Mouse (Mus musculus) lung, postnatal 25 days (tissue): ENCODE results near the gene Zbtb18.

ENCODE experiments used
- DNase-seq: peaks from one replicate; pipeline ENCODE4 v3.0.0; 2022; ENCODE audit warnings: low spot score

Zbtb18 gene

GRCm38 (mm10) chr1:177442196-177442808 is at the start of gene Zbtb18:
Gene Zbtb18 (plus strand): TSS chr1:177442351.
- DNase-seq: no peak

- no peak for DNase-seq
Measured at GRCm38 (mm10) chr1:177397455-177397854, 44.7 kb upstream of the Zbtb18 start.

- no peak for DNase-seq
Measured at GRCm38 (mm10) chr1:177405170-177405569, 37.0 kb upstream of the Zbtb18 start.

DNA sequence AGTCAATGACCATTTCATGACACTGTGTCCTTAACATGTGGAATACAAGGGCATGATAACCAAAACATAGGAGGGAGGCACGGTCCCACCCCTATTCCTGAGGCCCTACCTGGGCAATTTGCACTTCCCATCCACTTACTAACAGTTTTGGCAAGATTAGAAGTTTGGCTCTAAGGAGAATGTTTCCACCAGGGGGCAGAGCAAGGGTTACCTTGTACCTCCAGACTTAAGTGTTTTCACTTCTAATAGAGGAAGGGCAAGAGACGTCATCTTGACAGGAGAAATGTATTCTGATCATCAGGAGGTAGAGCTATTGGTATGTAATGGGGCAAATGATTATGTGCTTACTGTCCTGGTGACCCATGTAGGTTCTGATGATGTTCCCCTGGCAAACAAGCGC is 33.5 kb upstream of the Zbtb18 start:
- DNase-seq: peak; percentile 62

DNA sequence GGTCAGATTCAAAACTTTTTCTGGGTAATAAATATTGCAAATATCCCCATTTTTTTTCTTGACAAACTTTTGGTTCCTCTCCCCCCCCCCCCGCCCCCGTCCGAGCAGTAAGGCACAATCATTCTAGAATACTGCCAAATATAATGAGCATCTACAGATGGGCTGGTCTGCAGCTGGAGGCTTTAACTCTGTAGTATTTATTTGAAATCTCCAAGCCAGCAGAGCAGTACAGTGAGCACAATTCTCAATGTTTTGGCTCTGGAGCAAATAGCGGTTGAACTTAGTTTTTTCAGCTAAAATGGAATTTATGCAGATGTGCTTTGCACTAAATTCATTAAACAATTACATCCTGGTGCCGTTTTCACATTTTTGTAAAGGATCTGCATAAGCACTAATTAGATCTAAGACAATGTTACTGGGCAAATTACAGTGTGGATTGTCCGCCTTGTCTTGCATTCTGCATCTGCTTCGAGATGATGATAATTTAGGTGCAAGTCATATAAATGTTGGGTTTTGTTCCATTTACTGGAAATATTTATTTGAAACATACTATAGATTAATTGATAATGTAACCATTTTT is 31.3 kb upstream of the Zbtb18 start:
- DNase-seq: no peak

DNA sequence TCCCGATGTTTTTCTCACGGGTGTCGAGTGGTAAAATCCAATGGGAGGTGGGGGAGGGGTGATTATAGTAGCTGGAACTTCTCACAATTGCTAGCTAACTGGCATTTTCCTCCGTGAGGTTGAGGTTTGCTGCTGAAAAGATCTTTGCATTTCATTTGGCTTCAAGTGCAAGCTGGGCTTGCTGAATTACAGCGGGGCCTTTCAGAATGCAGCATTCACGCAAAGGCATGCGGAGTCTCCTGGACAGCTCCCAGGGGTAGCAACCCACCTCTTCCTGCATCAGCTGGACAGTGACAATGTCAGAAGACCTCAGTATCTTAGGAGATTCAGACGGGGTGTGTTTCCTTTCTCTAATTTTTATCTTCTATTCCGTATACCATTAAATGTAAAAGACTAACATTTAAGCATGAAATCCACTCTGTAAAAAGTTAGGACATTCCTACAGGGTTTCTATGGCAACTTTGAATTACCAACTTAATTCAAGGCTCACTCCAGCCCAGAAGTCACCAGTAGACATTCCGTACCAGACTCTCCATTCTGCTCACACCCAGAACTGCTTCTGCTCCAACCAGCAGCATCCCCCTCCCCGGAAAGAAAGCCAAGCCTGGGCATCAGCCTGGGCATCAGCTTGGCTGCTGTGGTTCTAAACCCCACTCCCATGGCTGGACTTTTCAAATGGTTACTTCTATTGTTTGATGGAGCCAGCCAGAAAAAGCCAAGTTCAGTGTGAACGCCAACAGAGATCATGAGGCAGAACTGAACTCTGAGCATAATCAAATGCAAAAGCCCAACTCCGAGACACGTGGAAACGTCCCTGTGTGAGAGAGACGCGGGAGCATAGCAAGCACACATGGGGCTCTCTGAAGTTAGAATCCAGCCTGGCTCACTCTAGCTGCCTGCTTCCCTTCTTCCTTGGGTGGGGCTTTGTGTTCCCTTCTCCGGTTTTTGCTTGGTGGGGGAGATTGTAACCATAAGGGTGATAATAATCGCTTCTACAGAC is 30.5 kb upstream of the Zbtb18 start:
- no peak for DNase-seq

- no peak for DNase-seq
Measured at GRCm38 (mm10) chr1:177419331-177419730, 22.8 kb upstream of the Zbtb18 start.

DNA sequence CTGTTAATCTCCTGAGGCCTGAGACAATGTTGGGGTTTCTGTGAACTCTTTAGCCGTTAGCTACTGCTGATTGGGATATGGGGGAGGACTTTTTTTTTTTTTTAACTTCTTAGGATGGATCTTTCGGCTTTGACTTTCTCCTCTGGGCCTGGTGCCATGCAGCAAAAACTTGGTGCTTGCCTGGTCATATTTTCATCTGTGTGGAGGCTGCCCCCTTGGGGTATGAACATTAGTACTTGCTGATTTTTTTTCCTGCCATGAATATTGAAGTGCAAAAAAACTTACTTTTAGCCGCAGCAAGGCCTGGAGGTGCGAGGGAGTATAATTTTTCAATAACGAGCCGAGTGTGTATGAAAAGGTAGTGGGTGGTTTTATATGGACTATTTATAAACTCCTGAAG is 22.0 kb upstream of the Zbtb18 start:
- no peak for DNase-seq

GRCm38 (mm10) chr1:177427862-177428261 is 14.3 kb upstream of the Zbtb18 start:
- no peak for DNase-seq

GRCm38 (mm10) chr1:177428338-177428737 is 13.8 kb upstream of the Zbtb18 start:
- no peak for DNase-seq

- no peak for DNase-seq
Measured at GRCm38 (mm10) chr1:177429067-177429466, 13.1 kb upstream of the Zbtb18 start.

GRCm38 (mm10) chr1:177440411-177440810 is 1.7 kb upstream of the Zbtb18 start:
- no peak for DNase-seq

DNA sequence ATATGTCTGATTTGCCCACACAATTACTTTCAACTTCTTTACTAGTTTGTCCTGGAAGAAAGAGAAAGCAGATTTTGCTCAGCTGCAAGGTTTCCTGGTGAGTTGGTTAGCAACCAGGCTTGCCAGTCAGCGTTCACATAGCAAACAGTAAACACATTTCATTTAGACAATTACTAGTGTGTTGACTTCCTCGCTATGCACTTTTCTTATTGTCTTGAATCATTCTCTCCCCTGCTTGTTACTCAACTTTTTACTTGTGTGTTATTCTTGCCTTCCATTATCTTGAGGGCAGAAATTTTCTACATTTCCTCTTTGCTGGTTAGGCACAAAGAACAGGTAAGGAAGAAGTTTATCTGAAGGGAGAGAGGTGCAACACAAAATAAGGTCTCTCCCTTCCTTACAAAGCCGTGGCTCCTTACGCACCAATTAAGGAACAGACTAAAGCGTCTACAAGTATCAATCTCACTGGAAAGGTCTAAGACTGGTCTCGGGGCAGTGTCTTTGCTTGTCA is 1.1 kb upstream of the Zbtb18 start:
- no peak for DNase-seq

GRCm38 (mm10) chr1:177441492-177442195 is 507 bp upstream of the Zbtb18 start:
- DNase-seq: peak; percentile 99

DNA sequence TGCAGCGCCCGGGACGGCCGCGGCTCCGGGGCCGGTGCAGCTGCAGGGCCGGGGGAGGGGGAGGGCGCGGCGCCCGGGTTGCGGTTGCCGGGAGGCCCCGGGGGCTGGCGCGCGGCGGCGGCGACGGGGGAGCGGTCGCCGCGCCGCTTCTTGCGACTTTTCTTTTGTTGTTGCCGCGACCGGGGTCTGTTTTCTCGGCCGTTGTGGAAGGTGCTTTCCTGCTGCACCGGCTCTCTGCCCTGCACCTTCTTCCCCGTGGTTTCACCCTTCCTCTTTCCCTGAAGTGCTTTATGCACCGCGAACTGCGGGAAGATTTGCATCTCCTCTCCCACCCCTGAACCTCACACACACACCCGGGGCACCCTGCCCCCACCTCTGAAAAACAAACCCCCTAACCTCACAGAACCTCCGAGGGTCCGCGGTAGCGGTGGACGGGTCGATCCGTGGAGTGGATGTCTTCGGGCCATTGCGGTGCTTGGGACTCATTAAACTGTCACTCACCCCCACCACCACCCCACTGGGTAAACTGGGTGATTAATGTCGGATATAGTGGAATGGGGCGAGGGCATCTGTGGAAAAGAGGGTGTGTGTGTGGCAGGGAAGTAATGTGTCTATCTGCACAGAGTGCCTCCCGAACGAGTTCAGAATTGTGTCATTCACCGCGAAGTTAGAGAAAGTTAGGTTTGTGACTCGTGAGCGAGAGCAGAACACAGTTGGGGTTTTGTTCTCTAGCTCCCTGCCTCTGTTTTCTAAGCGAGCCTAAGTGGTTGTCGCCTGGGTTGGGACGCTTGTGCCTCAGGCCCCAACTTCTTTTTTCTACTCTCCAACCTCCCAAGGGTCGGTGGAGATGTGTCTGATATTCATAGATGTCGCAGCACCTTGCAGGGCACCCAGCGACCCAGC is 921 bp downstream of the Zbtb18 start:
- no peak for DNase-seq

DNA sequence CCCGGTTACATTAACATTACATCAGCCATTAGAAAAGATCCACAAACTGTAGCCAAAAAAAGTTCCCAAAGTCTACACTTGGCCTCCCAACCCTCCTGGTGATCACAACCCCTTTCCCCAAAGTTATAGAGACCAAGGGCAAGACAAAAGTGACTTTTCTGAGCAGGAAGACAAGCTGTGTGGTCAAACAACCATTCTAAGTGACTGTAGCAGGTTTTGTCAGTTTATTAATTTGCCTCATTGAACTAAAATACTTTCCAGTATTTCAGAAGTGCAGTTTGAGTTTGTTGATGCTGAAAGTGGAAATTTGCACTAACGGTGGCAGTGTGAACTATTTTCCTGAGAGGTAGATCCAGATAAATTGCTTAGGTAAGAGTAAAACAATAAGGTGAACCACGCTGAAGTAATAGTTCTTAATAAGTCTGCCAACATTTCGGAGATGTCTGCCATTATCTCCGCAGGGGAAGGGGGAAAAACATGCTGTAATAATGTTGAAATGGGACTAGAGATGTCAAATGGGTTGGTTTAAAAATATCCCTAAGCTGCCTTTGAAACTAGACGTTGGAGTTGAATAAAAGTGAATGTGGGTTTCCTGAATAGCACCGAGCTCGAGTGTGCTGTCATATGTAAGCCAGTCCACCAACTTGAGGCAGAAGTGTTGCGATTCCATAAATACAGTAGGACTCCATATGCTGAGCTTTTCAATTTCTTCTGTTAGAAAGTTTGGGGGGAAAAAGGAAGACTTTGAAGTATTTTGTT is 1.8 kb downstream of the Zbtb18 start:
- no peak for DNase-seq

DNA sequence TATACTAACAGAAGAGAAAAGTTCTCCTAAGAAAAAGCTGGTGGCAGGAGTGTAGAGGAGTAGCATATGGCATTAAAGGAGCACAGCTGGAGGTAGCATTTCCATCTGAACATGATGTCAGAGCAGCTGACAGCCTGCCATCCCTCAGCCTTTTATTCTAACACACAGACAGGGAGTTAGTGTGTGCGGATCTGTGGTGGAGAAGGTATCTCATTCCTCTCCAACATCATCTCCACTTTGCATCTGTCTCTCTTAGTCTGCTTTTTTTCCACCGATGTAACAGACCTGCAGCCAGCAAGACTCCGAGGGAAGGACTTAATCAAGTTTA is 2.3 kb downstream of the Zbtb18 start:
- DNase-seq: no peak

DNA sequence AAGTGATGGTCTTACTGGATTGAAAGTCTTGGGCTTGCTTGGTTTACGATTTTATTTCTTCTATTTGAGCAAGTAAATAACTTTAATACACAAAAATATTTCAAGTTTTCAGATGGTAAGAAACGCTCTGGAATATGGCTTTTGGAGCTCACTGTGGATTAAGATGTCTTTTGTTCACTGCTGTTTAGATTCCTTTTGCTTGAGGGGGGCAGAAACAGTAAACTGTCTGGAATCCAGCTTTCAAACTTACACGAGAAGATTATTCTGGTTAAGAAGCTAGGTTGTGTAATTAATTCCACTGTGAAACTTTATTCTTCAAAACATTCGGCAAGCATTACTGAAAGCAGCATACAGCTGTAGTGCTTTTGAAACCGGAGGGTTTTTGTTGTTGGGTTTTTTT is 2.8 kb downstream of the Zbtb18 start:
- no peak for DNase-seq

DNA sequence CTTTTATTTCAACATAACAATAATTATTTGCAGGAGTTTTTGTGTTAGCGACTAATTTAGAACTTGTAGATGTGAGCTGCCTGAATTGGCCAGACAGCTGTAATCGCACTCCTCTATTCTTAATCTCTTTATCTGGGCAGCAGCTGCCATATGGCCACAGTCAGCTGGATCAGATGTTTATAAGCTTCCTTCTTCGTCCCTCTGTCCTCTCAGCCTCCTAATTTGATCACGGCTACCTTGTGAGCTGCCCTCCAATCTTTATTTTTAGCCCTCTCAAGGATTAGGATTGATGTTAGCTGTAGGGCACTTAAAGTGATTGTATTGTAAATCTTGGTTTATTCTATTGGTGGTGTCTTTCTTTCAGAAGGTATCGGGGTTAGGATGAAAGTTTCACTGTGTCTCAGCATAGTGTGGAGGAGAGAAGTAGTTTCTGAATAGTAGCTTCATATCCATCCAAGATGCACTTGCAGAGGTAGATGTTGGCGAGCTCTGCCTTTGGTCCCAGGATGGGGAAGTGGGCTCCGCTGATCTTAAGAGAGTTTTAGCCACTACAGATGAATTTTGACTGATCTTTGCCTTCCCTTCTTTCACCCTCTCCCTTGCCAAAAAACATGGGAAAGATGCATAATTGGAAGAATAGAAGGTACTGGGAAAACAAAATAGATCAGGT is 3.4 kb downstream of the Zbtb18 start:
- no peak for DNase-seq

DNA sequence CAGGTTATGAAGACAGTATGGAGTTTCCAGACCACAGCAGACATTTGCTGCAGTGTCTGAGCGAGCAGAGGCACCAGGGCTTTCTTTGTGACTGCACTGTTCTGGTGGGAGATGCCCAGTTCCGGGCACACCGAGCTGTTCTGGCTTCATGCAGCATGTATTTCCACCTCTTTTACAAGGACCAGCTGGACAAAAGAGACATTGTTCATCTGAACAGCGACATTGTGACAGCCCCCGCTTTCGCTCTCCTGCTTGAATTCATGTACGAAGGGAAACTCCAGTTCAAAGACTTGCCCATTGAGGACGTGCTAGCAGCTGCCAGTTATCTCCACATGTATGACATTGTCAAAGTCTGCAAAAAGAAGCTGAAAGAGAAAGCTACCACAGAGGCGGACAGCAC is 4.9 kb downstream of the Zbtb18 start:
- DNase-seq: no peak
